Mouse (Mus musculus) heart, postnatal 14 days (tissue): Measurements from ENCODE around the gene Bicd2. TPM values are rescaled to one million over a fixed set of nuclear protein-coding genes. Genes with fewer than 3 reads are reported as not detected.

ENCODE experiments used
- DNase-seq, 2 experiments: peaks; one replicate each; pipeline ENCODE4 v3.0.0; 2021 to 2022
- intact Hi-C: fragments of 180-260 bp; cut with DNase I; formaldehyde crosslinking; loops from one replicate; pipeline ENCODE4 v1.15.1; 2025
- long read RNA-seq, 2 experiments: library from polyadenylated mRNA; stranded (forward); transcript quantifications; one replicate each; pipeline ENCODE4 v2.0.0; 2021
- total RNA-seq, 2 experiments: library from RNA; stranded (reverse); gene quantifications; 2 replicates each; pipeline ENCODE4 v1.2.3; 2021

Bicd2 gene
- total RNA-seq = 10 to 100 TPM; 72.1 to 77.7 TPM
- long read RNA-seq, experiment 1, full-length matches to known transcripts = 115 of 147 reads
- long read RNA-seq, experiment 1, partial matches to known transcripts = 22 of 147 reads
- long read RNA-seq, experiment 1, other reads (novel, unspliced or antisense) = 10 of 147 reads
- long read RNA-seq, experiment 2, full-length matches to known transcripts = 110 of 134 reads
- long read RNA-seq, experiment 2, partial matches to known transcripts = 19 of 134 reads
- long read RNA-seq, experiment 2, other reads (novel, unspliced or antisense) = 5 of 134 reads

GRCm38 (mm10) chr13:49341012-49341830 is at the start of gene Bicd2:
Bicd2 (plus strand) TSS chr13:49341585.
- intact Hi-C loops = no loop called here
- peak; percentile 94 for DNase-seq

- DNase-seq = no peak
- intact Hi-C loops = no loop called here
Measured at GRCm38 (mm10) chr13:49291949-49292348, 49.4 kb upstream of the Bicd2 start.

- intact Hi-C loops = no loop called here
- DNase-seq = no peak
Measured at GRCm38 (mm10) chr13:49294108-49294507, 47.3 kb upstream of the Bicd2 start.

GRCm38 (mm10) chr13:49296270-49296669 is 45.1 kb upstream of the Bicd2 start:
- intact Hi-C loops = no loop called here
- DNase-seq = no peak

DNA sequence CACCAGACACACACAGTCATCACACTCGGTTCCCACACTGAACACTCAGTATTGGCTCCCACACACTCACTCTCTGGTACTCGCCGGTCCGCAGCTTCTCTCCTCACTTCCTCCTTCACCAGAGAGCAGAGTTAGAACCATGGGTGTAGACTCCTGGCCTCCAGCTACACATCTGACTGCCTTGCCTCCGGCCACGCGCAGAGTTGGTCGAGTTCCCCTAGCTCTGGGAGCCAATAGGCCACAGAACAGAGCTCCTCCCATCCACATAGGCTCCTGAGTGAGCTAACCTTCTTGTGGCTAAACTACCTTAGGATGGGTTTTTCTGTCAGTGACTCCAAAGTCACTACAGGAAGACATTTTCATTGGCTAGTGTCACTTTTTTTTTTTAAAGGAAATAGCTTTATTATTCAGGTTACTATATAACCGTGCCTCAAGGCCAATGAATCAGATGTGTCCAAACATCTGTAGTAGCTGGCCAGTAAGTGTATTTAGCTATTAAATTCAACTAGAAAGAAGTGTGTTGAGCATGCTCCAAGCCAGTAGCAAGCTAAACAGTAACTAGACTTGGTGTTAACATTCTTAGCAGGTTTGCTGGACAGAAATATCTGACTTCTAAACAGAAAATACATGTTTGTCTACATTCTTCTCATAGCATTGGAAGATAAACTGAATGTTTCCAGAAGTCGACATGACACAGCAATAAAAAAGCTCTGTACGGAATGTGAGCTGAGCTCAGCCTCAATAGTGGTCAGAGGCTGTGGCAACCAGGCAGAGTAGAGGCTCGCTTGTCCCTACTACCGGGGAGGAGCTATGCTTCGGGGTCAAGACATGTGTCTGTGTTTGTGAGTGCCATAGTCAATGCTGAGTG is 42.6 kb upstream of the Bicd2 start:
- DNase-seq = no peak
- intact Hi-C loops = no loop called here

DNA sequence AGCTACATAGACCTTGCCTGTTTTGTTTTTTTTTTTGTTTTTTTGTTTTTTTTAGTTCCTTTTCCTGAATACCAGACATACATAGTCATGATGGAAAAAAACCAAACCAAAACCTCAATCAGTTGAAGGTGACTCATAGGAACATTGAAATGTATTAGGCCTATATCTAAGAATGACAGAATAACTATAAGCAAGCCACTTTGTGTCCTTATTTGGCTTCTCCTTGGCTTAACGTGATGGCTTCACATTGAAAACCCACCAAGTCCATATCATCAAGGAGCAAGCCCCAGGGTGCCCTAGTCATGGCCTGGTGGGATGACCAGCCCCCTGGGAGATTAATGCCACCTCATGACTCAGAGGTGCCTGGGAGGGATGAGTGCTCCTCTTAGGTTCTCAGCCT is 40.6 kb upstream of the Bicd2 start:
- no peak for DNase-seq
- intact Hi-C loops = no loop called here

- intact Hi-C loops = no loop called here
- peak in 1 of 2 experiments; percentile 11 for DNase-seq
Measured at GRCm38 (mm10) chr13:49306771-49307310, 34.5 kb upstream of the Bicd2 start.

GRCm38 (mm10) chr13:49307311-49307969 is 33.9 kb upstream of the Bicd2 start:
- intact Hi-C loops = no loop called here
- DNase-seq = peak; percentile 31 to 43

GRCm38 (mm10) chr13:49308206-49308605 is 33.2 kb upstream of the Bicd2 start:
- DNase-seq = no peak
- intact Hi-C loops = no loop called here

DNA sequence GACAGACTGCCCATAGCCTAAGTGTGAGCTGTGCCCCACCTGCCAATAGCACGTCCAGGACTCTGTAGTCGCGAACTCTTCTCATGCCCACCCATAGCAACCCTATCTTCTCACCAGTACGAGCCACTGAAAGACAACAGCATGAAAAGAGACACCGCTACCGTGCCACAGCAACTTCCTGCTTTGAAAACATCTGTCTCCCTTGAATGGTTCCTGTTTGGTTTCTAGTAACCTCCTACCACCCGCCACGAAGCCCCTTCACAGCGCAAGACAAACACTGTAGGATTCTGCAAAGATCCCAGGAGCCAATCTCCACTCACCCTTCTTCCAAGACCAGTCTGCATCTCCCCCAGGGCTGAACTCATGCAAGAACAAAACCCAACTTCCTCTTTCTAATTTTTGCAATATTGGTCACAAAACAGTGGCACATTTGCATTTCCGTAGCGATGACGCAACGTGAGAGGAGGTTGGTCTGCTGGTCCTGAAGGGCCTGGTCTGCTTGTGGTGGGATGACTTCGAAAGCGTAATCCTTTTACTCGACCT is 32.5 kb upstream of the Bicd2 start:
- intact Hi-C loops = no loop called here
- peak; percentile 15 to 28 for DNase-seq

DNA sequence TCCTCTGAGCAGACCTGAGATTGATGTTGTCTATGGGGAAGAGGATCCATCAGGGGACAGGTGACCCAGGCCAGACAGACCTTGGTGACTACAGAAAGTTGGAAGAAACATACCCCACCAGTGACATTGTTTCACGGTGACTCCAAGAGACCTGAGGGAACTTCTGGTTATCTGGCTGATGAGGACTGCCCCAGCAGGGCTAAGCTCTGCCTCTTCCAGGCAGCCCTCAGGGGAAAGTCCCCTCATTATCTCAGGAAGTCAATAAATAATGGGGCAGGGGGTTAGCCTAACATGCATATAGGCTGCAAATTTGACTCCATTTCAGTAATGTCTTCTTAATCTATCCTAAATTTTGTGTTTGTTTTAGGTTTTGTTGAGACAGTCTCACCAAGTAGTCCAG is 31.9 kb upstream of the Bicd2 start:
- intact Hi-C loops = no loop called here

DNA sequence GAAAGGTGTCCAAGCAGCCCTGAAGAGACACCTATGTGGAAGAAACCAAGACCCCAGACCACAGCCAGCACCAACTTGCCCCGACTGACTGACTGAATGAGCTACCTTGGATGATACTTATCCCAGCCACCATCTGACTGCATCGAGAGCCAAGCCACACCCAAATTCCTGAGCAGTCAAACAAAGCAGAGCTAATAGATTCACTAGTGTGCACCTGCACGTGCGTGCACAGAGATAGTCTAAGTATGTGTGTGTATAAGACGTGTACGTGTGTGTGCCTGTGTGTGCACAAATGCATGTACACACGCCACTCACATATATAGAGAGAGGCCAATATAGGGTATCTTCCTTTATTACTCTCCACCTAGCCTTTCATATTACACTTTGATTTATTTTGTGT is 29.7 kb upstream of the Bicd2 start:
- DNase-seq = no peak
- intact Hi-C loops = no loop called here

More for the DNA sequence above, 31.9 kb upstream of the Bicd2 start:
- DNase-seq = no peak

DNA sequence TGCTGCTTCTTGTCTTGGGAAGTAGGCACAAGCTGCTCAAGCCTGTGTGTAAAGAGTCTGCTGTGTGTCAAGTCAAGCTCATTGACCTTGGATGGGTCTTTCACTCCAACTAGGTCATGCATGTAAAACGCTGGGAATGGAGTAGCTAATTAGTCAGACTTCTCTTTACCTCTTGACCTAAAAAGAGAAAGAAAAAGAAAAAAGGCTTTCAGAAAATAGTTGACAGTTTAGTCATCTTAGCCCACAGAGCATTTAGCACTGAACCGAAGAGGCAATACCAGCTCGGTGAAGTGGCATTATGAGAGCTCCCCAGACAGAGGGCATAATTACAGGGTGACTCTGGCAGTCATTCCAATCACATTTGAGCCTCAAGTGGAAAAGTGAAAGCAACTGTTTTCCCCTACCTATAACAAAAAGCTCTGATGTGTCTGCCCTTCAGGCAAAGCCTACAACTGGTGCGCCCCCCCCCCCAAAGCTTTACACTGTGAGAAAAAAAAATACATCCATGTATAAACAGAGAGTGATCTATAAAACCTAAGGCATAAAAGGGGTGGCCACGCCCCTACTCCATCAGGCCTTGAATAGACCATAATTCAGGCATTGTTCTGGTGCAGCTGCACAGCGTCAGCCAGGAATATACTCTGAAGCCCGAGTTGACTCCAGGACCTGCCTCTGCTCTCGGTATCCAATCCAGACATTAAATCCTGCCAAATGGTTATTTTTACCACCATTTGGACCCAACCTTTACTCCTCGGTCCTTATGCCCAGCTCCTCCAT is 24.8 kb upstream of the Bicd2 start:
- DNase-seq = no peak
- intact Hi-C loops = no loop called here

GRCm38 (mm10) chr13:49317508-49317907 is 23.9 kb upstream of the Bicd2 start:
- DNase-seq = no peak
- intact Hi-C loops = no loop called here

GRCm38 (mm10) chr13:49317914-49318313 is 23.5 kb upstream of the Bicd2 start:
- intact Hi-C loops = no loop called here
- no peak for DNase-seq

- DNase-seq = peak in 1 of 2 experiments; percentile 16
- intact Hi-C loops = no loop called here
Measured at GRCm38 (mm10) chr13:49320040-49320439, 21.3 kb upstream of the Bicd2 start, which contains the start of gene Fgd3. Fgd3 (minus strand) TSS chr13:49320311.

DNA sequence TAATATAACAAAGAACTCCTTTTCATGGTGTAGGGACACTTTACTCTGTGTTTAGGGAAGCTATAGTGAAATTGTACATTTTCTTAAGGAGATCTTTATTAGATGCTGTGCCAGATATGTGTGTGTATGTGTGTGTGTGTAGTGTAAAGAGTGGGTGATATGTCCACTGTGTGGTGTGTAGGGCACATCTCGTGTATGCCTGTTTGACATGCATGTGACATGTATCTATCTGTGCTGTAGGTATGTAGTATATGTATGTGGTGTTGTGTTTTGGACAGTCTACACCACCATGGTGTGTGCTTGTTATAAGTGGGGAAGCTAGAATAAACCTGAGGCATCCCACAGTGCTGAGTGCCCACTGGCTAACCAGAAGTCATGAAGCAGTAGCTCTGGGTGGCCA is 20.9 kb upstream of the Bicd2 start:
- no peak for DNase-seq
- intact Hi-C loops = no loop called here

DNA sequence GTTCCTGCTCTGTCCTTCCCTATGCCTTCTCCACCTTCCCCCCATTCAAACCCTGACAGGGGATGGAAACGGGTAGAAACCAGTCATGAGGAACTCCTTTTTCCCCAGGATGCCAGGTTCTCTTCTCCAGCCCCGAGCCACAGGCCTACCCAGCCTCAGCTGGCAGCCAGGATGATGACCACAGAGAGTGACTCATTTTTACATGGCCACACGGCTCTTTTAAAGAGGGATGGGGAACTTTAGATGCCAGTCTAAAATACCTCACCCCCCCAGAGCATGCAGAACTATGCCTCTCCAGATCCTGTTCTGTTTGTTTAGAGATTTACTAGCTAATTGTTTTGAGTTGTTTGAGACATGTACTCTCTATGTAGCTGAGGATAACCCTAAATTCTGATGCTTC is 19.9 kb upstream of the Bicd2 start:
- no peak for DNase-seq
- intact Hi-C loops = no loop called here

DNA sequence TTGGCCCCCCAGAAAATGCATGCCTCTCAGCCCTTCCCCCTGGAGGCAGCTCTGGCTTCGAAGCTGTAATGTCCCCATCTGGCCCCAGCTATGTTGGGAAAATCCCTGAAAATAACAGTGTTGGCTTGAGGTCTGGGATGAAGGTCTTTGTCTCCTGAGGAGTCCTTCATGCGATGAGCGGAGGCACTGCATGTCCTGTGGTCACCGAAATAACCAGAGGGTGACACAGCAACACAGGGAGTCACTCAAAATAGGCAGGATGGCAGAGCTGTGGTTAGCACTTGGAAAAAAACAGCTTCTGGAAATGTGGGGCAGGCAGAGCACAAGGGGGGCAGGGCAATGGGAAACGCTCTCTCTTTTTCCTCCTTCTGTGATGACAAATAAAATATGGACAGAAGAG is 19.2 kb upstream of the Bicd2 start:
- DNase-seq = no peak
- intact Hi-C loops = no loop called here
